Mouse (Mus musculus) thymus, adult 2 months (tissue): ENCODE results near the gene Dqx1. TPM values are rescaled to one million over a fixed set of nuclear protein-coding genes. Genes with fewer than 3 reads are reported as not detected.

Source experiments
- DNase-seq: peaks from one replicate; pipeline ENCODE4 v3.0.0; 2021
- H3K27ac ChIP-seq: fragments of 200-500 bp; 2 replicates; pipeline ENCODE4 v1.5.1; 2012; ENCODE audit warnings: low read length, control low read depth; ENCODE audit not compliant: control insufficient read depth, insufficient read depth
- H3K27me3 ChIP-seq: fragments of 200-500 bp; 2 replicates; pipeline ENCODE4 v1.6.1; 2012; ENCODE audit warnings: mild to moderate bottlenecking, low read length, moderate library complexity, mixed read lengths; ENCODE audit not compliant: control insufficient read depth, insufficient read depth
- H3K36me3 ChIP-seq: fragments of 200-500 bp; 2 replicates; pipeline ENCODE4 v1.6.1; 2012; ENCODE audit warnings: mild to moderate bottlenecking, low read length, moderate library complexity; ENCODE audit not compliant: control insufficient read depth, insufficient read depth
- H3K4me1 ChIP-seq: fragments of 200-500 bp; replicated peaks from 2 replicates; pipeline ENCODE4 v1.6.1; 2012; ENCODE audit warnings: low read length; ENCODE audit not compliant: control insufficient read depth, insufficient read depth
- H3K4me3 ChIP-seq: fragments of 200-500 bp; 2 replicates; pipeline ENCODE4 v1.5.1; 2012; ENCODE audit warnings: mild to moderate bottlenecking, low read length, control low read depth, moderate library complexity; ENCODE audit not compliant: control insufficient read depth, insufficient read depth
- CTCF ChIP-seq: fragments of 200-500 bp; IDR thresholded peaks from 2 replicates; pipeline ENCODE4 v1.5.1; 2012; ENCODE audit warnings: mild to moderate bottlenecking, control low read depth, low read length, moderate library complexity, borderline replicate concordance; ENCODE audit not compliant: control insufficient read depth, poor library complexity, insufficient read depth; ENCODE audit errors: extremely low read depth
- POLR2A ChIP-seq: fragments of 200-500 bp; IDR thresholded peaks from 2 replicates; pipeline ENCODE4 v1.6.1; 2012; ENCODE audit warnings: mild to moderate bottlenecking, low read length, control low read depth, moderate library complexity; ENCODE audit not compliant: control insufficient read depth, poor library complexity, insufficient read depth; ENCODE audit errors: extremely low read depth
- WGBS: fragments of 180-500 bp; shearing (Covaris S2); methylation state at CpG from one replicate; pipeline ENCODE4 v1.1.7; 2018; 5-methylcytosine and 5-hydroxymethylcytosine counted together
- polyA plus RNA-seq: library from polyadenylated mRNA; depleted of rRNA; stranded (reverse); fragments of >200 nt; gene quantifications from 2 replicates; pipeline ENCODE4 v1.2.3, GENCODE M21; 2012; rRNA removed

Gene Dqx1
- polyA plus RNA-seq: 3.6 and 4.4 TPM in 2 replicates

GRCm38 (mm10) chr6:83057790-83058189 lies at the start of gene Dqx1:
TSS of gene Dqx1 (plus strand) at chr6:83057844.
- Histone ChIP-seq H3K27me3 (no peaks in the 10 kb centered on the region), H3K4me1 (peaks cover 19% of the 10 kb centered on the region), H3K27ac (no peak within 1 kb of the TSS), H3K36me3 (peaks cover 8% of the 10 kb centered on the region), H3K4me3 (no peak within 1 kb of the TSS)
- TF ChIP-seq POLR2A (no peak), CTCF (no peak)
- no peak for DNase-seq
- WGBS: 97% methylated on average over 3 of the region's 3 CpGs

GRCm38 (mm10) chr6:83008659-83009058 lies 49.0 kb upstream of the Dqx1 start:
- H3K27ac ChIP-seq: no peak overlapping the region

GRCm38 (mm10) chr6:83010010-83010409 lies 47.6 kb upstream of the Dqx1 start:
- TF ChIP-seq CTCF (no peak), POLR2A (no peak)
- Histone ChIP-seq H3K27ac (peak overlapping the region; percentile 12; the same call in 1 of the 2 replicates), H3K4me3 (no peak overlapping the region), H3K27me3 (no peaks in the 10 kb centered on the region), H3K4me1 (peaks cover 3% of the 10 kb centered on the region), H3K36me3 (no peaks in the 10 kb centered on the region)
- no peak for DNase-seq
- WGBS: 19% methylated on average over 7 of the region's 7 CpGs

More at GRCm38 (mm10) chr6:83008659-83009058, 49.0 kb upstream of the Dqx1 start:
- no peaks in the 10 kb centered on the region for H3K27me3 ChIP-seq
- no peak for TF ChIP-seq CTCF
- TF ChIP-seq POLR2A: no peak
- DNase-seq: no peak
- H3K4me3 ChIP-seq: no peak overlapping the region
- H3K36me3 ChIP-seq: no peaks in the 10 kb centered on the region
- WGBS: 37% methylated on average over 3 of the region's 3 CpGs
- peaks cover 6% of the 10 kb centered on the region for H3K4me1 ChIP-seq

GRCm38 (mm10) chr6:83011255-83011654 lies 46.4 kb upstream of the Dqx1 start:
- 85% methylated on average over 7 of the region's 7 CpGs for WGBS
- TF ChIP-seq CTCF (no peak), POLR2A (no peak)
- Histone ChIP-seq H3K4me3 (no peak overlapping the region), H3K36me3 (no peaks in the 10 kb centered on the region), H3K4me1 (peaks cover 2% of the 10 kb centered on the region; the same call in 1 of the 2 replicates), H3K27ac (no peak overlapping the region), H3K27me3 (no peaks in the 10 kb centered on the region)
- no peak for DNase-seq

- no peak for DNase-seq
- no peak overlapping the region for H3K4me3 ChIP-seq
- 94% methylated on average over 6 of the region's 6 CpGs for WGBS
- no peaks in the 10 kb centered on the region for H3K36me3 ChIP-seq
- H3K27me3 ChIP-seq: no peaks in the 10 kb centered on the region
- H3K4me1 ChIP-seq: peaks cover 2% of the 10 kb centered on the region; the same call in 1 of the 2 replicates
- no peak overlapping the region for H3K27ac ChIP-seq
- TF ChIP-seq CTCF (no peak), POLR2A (no peak)
Observed at GRCm38 (mm10) chr6:83011756-83012155, 45.9 kb upstream of the Dqx1 start.

- TF ChIP-seq CTCF (no peak), POLR2A (no peak)
- DNase-seq: no peak
- H3K4me3 ChIP-seq: no peak overlapping the region
- 25% methylated on average over 5 of the region's 5 CpGs for WGBS
- H3K4me1 ChIP-seq: peaks cover 2% of the 10 kb centered on the region; the same call in 1 of the 2 replicates
- H3K36me3 ChIP-seq: no peaks in the 10 kb centered on the region
- peak overlapping the region; percentile 8; the same call in 1 of the 2 replicates for H3K27ac ChIP-seq
- H3K27me3 ChIP-seq: no peaks in the 10 kb centered on the region
Observed at GRCm38 (mm10) chr6:83013444-83013843, 44.2 kb upstream of the Dqx1 start.
